Mouse (Mus musculus): ENCODE measurements around the gene Gm45021.

Gene Gm45021

DNA sequence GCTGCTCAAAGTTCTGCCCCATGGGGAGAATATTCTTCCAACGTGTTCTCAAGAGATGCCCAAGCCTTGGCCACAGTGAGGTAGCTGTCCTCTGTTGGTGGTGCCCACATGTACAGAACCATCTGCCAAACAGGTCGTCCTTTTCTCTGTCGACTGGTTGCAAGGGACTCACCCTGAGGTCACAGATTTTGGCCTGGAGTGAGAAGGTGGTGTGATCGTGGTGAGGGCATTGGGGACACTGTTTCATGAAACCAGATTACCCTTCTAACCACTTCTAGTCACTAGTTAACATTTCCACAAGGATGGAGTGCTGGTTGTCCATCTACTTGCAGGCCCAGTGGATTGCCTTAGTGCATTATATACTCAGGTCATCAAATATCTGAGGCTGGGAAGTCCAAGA, 59.4 kb downstream of the Gm45021 start:
- DNase-seq (ENCODE audit: low read depth) = no peak

DNA sequence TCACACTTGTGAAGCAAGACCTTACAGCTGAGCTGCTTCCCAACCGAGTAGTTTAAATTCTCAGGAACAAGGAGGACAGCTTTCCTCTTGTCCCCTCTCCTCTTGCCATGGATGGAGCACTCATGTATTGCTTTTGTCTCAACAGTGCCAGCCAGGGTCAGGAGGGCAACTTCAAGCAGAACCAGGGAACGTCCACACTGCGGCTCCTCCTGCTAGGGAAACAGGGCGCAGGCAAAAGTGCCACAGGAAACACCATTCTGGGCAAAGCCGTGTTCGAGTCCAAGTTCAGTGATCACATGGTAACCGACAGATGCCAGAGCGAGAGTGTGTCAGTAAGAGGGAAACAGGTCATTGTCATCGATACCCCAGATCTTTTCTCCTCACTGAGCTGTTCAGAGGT, 60.6 kb downstream of the Gm45021 start:
- DNase-seq (ENCODE audit: low read depth) = no peak

DNA sequence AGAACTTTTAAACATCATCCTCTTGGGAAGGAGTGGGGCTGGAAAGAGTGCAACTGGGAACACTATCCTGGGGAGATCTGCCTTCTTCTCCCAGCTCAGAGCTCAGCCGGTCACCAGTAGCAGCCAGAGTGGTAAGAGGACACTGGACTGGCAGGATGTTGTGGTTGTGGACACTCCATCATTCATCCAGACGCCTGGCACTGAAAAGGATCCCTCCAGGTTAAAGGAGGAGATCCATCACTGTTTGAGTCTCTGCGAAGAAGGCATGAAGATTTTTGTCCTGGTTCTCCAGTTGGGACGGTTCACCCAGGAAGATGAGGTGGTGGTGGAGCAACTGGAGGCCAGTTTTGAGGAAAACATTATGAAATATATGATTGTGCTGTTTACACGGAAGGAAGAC, 69.3 kb downstream of the Gm45021 start:
- no peak for DNase-seq (ENCODE audit: low read depth)

All from fibroblast of lung, adult 2 months (primary cell).